In genomic region chr3:127628311-127629184, GRCm38 (mm10) we compare ENCODE assay signal across 11 mouse cellular contexts. TPM values are rescaled to one million over a fixed set of nuclear protein-coding genes. Genes with fewer than 3 reads are reported as not detected.
DNase-seq lines count a peak whose midpoint lies in the region; ATAC-seq and TF ChIP-seq lines count a peak whose summit lies in the region.
"Had no signal": no experiment of that assay in that cellular context is flagged by ENCODE, and none has a peak within 500 bp of the region (broad histone marks: within the 10 kb centered on the region; RNA-seq: fewer than 3 reads in every experiment).

No protein-coding gene starts in this region.

- peaks cover 76% of the 10 kb centered on the region for H3K4me1 ChIP-seq in hindbrain, embryonic 10.5 days (replicated peaks)
- peaks cover 8% of the 10 kb centered on the region; the same call in 1 of the 2 replicates for H3K4me1 ChIP-seq in hindbrain, postnatal 0 days (ENCODE audit: insufficient read depth, low read length)
- H3K4me1 ChIP-seq in G1E (ENCODE audit: insufficient read depth, low read depth, low read length) = peaks cover 54% of the 10 kb centered on the region
- H3K4me1 ChIP-seq in forebrain, embryonic 10.5 days = peaks cover 86% of the 10 kb centered on the region
- H3K4me1 ChIP-seq in limb, embryonic 15.5 days = peaks cover 36% of the 10 kb centered on the region

- no peak overlapping the region for H3K4me2 ChIP-seq in hindbrain, postnatal 0 days (ENCODE audit: low read depth, low read length)
- 0 out of 2 replicates have a peak overlapping the region, but pooled peaks have one; percentile 10 for H3K4me2 ChIP-seq in limb, embryonic 15.5 days
- H3K4me2 ChIP-seq: liver, embryonic 15.5 days had no signal

- peak; percentile 70 for DNase-seq in hindbrain, embryonic 10.5 days (ENCODE audit: low spot score)
- DNase-seq in hindbrain, postnatal 0 days (ENCODE audit: low spot score) = no peak
- DNase-seq in G1E (ENCODE audit: low spot score) (no peak), MN1 (ENCODE audit: low spot score) (no peak)
- peak; percentile 55 for DNase-seq in forebrain, embryonic 10.5 days (ENCODE audit: extremely low spot score, low spot score)
- no peak for DNase-seq in frontal cortex, adult 2 months (ENCODE audit: extremely low spot score in 1 of 2, low spot score in 1 of 2)
- no peak for DNase-seq in yolk sac, embryonic 10.5 days (ENCODE audit: low spot score)

- H3K9ac ChIP-seq in hindbrain, postnatal 0 days (replicated peaks; ENCODE audit: low read length) = no peak overlapping the region
- H3K9ac ChIP-seq in limb, embryonic 15.5 days = no peak overlapping the region
- H3K9ac ChIP-seq: liver, embryonic 15.5 days had no signal

- under 1% methylated on average over 37 of the region's 37 CpGs for WGBS in hindbrain, embryonic 10.5 days
- WGBS in hindbrain, postnatal 0 days = 6% methylated on average over 37 of the region's 37 CpGs
- WGBS in forebrain, embryonic 10.5 days = under 1% methylated on average over 37 of the region's 37 CpGs
- WGBS in limb, embryonic 15.5 days = 2% methylated on average over 37 of the region's 37 CpGs

- no peak for TF ChIP-seq CTCF in hindbrain, postnatal 0 days (IDR thresholded peaks at IDR 0.05; ENCODE audit: low read depth)
- TF ChIP-seq CTCF in G1E (IDR thresholded peaks at IDR 0.05; ENCODE audit: low read depth, low read length) = no peak

- no peaks in the 10 kb centered on the region for H3K36me3 ChIP-seq in hindbrain, embryonic 10.5 days
- no peaks in the 10 kb centered on the region for H3K36me3 ChIP-seq in hindbrain, postnatal 0 days (ENCODE audit: insufficient read depth, low read length)
- H3K36me3 ChIP-seq in G1E (replicated peaks) = no peaks in the 10 kb centered on the region
- H3K36me3 ChIP-seq in forebrain, embryonic 10.5 days (replicated peaks) = no peaks in the 10 kb centered on the region
- no peaks in the 10 kb centered on the region for H3K36me3 ChIP-seq in limb, embryonic 15.5 days
- H3K36me3 ChIP-seq: liver, embryonic 15.5 days had no signal

- no peaks in the 10 kb centered on the region for H3K9me3 ChIP-seq in hindbrain, embryonic 10.5 days
- no peaks in the 10 kb centered on the region for H3K9me3 ChIP-seq in hindbrain, postnatal 0 days (ENCODE audit: low read length)
- H3K9me3 ChIP-seq in G1E (replicated peaks) = peaks cover 7% of the 10 kb centered on the region
- no peaks in the 10 kb centered on the region for H3K9me3 ChIP-seq in forebrain, embryonic 10.5 days
- H3K9me3 ChIP-seq in limb, embryonic 15.5 days = no peaks in the 10 kb centered on the region
- H3K9me3 ChIP-seq: liver, embryonic 15.5 days had no signal

- peak overlapping the region; percentile 75; the same call in 1 of the 2 replicates for H3K27ac ChIP-seq in hindbrain, embryonic 10.5 days
- H3K27ac ChIP-seq in hindbrain, postnatal 0 days = no peak overlapping the region
- H3K27ac ChIP-seq in forebrain, embryonic 10.5 days = peak overlapping the region; percentile 79
- H3K27ac ChIP-seq in limb, embryonic 15.5 days = no peak overlapping the region
- H3K27ac ChIP-seq: liver, embryonic 15.5 days had no signal

- peak overlapping the region; percentile 32 for H3K4me3 ChIP-seq in hindbrain, embryonic 10.5 days
- no peak overlapping the region for H3K4me3 ChIP-seq in hindbrain, postnatal 0 days (ENCODE audit: low read length)
- H3K4me3 ChIP-seq in G1E (ENCODE audit: low read depth, low read length) = peak overlapping the region; percentile 57; the same call in 1 of the 2 replicates
- peak overlapping the region; percentile 38 for H3K4me3 ChIP-seq in forebrain, embryonic 10.5 days
- H3K4me3 ChIP-seq in limb, embryonic 15.5 days = peak overlapping the region; percentile 14; the same call in 1 of the 2 replicates
- H3K4me3 ChIP-seq: liver, embryonic 15.5 days had no signal

- ATAC-seq in hindbrain, postnatal 0 days = no peak
- ATAC-seq in G1E (ENCODE audit: extremely low read depth, insufficient number of reproducible peaks, low FRiP score, poor library complexity, severe bottlenecking) = no peak
- ATAC-seq in limb, embryonic 15.5 days (ENCODE audit: insufficient number of reproducible peaks, low FRiP score, low TSS enrichment, low read depth) = no peak

- H3K27me3 ChIP-seq in hindbrain, embryonic 10.5 days (ENCODE audit: insufficient read depth, poor library complexity, severe bottlenecking) = peaks cover 100% of the 10 kb centered on the region
- H3K27me3 ChIP-seq in hindbrain, postnatal 0 days (ENCODE audit: insufficient read depth, low read length) = peaks cover 65% of the 10 kb centered on the region
- H3K27me3 ChIP-seq in G1E (ENCODE audit: insufficient read depth, low read length) = peaks cover 72% of the 10 kb centered on the region
- peaks cover 100% of the 10 kb centered on the region for H3K27me3 ChIP-seq in forebrain, embryonic 10.5 days (ENCODE audit: poor library complexity, severe bottlenecking)
- H3K27me3 ChIP-seq in limb, embryonic 15.5 days = peaks cover 94% of the 10 kb centered on the region

RNA-seq across cellular contexts. Expression of gene Neurog2, which starts 4.4 kb away (rescaled TPM):
- polyA plus RNA-seq in hindbrain, embryonic 10.5 days (2016; fragmentation: Nextera tagmentation; extraction: Ambion mirVana) = 19.9 and 50.0 TPM in 2 replicates
- total RNA-seq in hindbrain, postnatal 0 days (2014; rRNA removed) = 2.6 and 3.3 TPM in 2 replicates
- polyA plus RNA-seq in hindbrain, postnatal 0 days (2015; fragmentation: Nextera tagmentation; extraction: Ambion mirVana) = 0.85 and 1.1 TPM in 2 replicates
- total RNA-seq in G1E (2014; fragmentation: Nextera tagmentation) (not detected in 2 replicates), G1E (2017) (0.05 TPM in 1 of 2 replicates, not detected in the other)
- polyA plus RNA-seq in G1E (2012) = not detected in 2 replicates
- polyA plus RNA-seq in forebrain, embryonic 10.5 days (2016; fragmentation: Nextera tagmentation; extraction: Ambion mirVana) = 20.2 and 28.0 TPM in 2 replicates
- not detected in 2 replicates for polyA plus RNA-seq in limb, embryonic 15.5 days (2015; fragmentation: Nextera tagmentation; extraction: Ambion mirVana)
- polyA plus RNA-seq in frontal cortex, adult 2 months (2012; rRNA removed) = 0.62 and 1.1 TPM in 2 replicates
- total RNA-seq: MEL; neutrophil, adult 5-6 weeks had no signal
- polyA plus RNA-seq: liver, embryonic 15.5 days had no signal

Comparison
In these comparisons a context has a peak if more than half of its experiments do, and no peak if none do; other contexts are left out.
1. DNase-seq: peak in hindbrain, embryonic 10.5 days (single experiment) and forebrain, embryonic 10.5 days (single experiment); none in hindbrain, postnatal 0 days (single experiment), G1E (single experiment), frontal cortex, adult 2 months (0 of 2), yolk sac, embryonic 10.5 days (single experiment) and MN1 (single experiment).
2. H3K27ac ChIP-seq: peak in hindbrain, embryonic 10.5 days (single experiment) and forebrain, embryonic 10.5 days (single experiment); none in hindbrain, postnatal 0 days (single experiment) and limb, embryonic 15.5 days (single experiment).